Mouse (Mus musculus): ENCODE results near the gene Sdf2.
"Not testable (repeated sequence)": the region's sequence is repeated elsewhere in the genome, so short reads cannot be mapped to it uniquely, and the experiment has no call there.

GRCm38 (mm10) chr11:78276169-78276568 is 30.6 kb downstream of the Sdf2 start:
- TF ChIP-seq POLR2A (IDR thresholded peaks at IDR 0.05; ENCODE audit: low read depth, low read length) = not testable (repeated sequence)
- TF ChIP-seq CTCF (IDR thresholded peaks at IDR 0.05; ENCODE audit: extremely low read depth, insufficient read length, insufficient replicate concordance, low read depth, low read length) = peak; percentile 7; the same call in 1 of the 2 replicates
